Mouse (Mus musculus) Patski (cell line): ENCODE data around the gene Cav2. TPM values are rescaled to one million over a fixed set of nuclear protein-coding genes. Genes with fewer than 3 reads are reported as not detected.

Experiments used
- ATAC-seq: fragments of 100-300 bp; one replicate; pipeline ENCODE4 v1.8.0; 2021
- CTCF ChIA-PET: fragments of 350-600 bp; sonication (Branson Sonifier 250); formaldehyde crosslinking; loops from one replicate; lab custom pipeline; 2022; ENCODE audit warnings: inconsistent platforms; lab: Charles Lee
- POLR2A ChIA-PET: fragments of 350-600 bp; sonication (Branson Sonifier 250); formaldehyde crosslinking; loops from one replicate; lab custom pipeline; 2022; ENCODE audit warnings: antibody characterized with exemption, inconsistent platforms; lab: Charles Lee
- DNase-seq: peaks from one replicate; pipeline ENCODE4 v3.0.0-alpha.2; 2011; ENCODE audit warnings: low read depth, low spot score
- H3K27me3 ChIP-seq: fragments of 371-371 bp; one replicate; pipeline ENCODE4 v1.5.1; 2021
- CTCF ChIP-seq: fragments of 100-300 bp; IDR thresholded peaks from one replicate; pipeline ENCODE4 v1.5.1; 2021
- in situ Hi-C: fragments of 300-500 bp; cut with MboI; formaldehyde crosslinking; loops from 3 replicates; pipeline ENCODE4 v1.11.1; 2018; ENCODE audit warnings: low pct_unique_long_range_greater_than_20kb, mixed read lengths
- polyA plus RNA-seq: library from polyadenylated mRNA; unstranded; gene quantifications from one replicate; pipeline ENCODE4 v1.2.3, GENCODE M21; 2021

The Cav2 gene
- polyA plus RNA-seq, 1 experiment from 2014 or later, result 66.6 TPM

DNA sequence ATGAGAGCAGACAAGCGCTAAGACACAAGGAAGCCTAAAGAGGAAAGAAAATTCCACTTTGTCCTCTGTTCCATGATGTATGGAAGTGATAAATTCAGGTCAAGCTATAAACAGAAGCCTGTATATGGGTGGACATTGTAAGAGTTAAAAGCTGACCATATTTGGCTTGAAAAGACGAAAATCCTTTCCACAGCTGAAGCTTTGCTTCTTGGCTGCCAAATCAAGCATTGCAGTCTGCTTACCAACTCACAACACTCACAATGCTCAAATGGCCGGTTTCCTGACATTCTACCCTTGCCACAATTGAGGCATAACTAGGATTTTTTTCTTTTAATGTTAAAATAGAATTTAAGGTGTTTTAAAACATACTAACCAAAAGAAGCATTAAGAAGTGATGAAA, 14.5 kb upstream of the Cav2 start:
- no peak for ATAC-seq
- TF ChIP-seq CTCF, result no peak
- ChIA-PET CTCF (no interaction called here), POLR2A (no interaction called here)
- in situ Hi-C loops, result no loop called here
- H3K27me3 ChIP-seq, result no peaks in the 10 kb centered on the region
- no peak for DNase-seq

GRCm38 (mm10) chr6:17278366-17278765, 2.6 kb upstream of the Cav2 start:
- ATAC-seq (no peak), DNase-seq (no peak)
- no peak for TF ChIP-seq CTCF
- in situ Hi-C loops, result no loop called here
- CTCF ChIA-PET, result no interaction called here
- POLR2A ChIA-PET, result no interaction called here
- no peaks in the 10 kb centered on the region for H3K27me3 ChIP-seq

DNA sequence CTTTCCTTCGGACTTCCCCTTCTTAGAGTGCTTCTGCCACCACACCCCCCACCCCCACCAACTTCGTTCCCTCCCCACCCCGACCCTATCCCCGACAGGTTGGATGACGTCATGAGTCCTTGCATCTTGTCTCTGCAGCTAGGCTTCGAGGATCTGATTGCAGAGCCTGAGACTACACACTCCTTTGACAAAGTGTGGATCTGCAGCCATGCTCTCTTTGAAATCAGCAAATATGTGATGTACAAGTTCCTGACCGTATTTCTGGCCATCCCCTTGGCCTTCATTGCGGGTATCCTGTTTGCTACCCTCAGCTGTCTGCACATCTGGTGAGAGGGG, 740 bp downstream of the Cav2 start:
- no peak for TF ChIP-seq CTCF
- H3K27me3 ChIP-seq, result no peaks in the 10 kb centered on the region
- in situ Hi-C loops, result no loop called here
- ChIA-PET CTCF (interaction anchor here (1.0 kb wide), 1 partner anchor 22 kb away, joined by 3 read pairs; no protein-coding TSS in a partner anchor), POLR2A (interaction anchor here (0.7 to 1.2 kb wide), 2 partner anchors 9 to 25 kb away, joined by 3 to 10 read pairs; partner anchors contain the start of gene Cav1)
- ATAC-seq (peak; percentile 2), DNase-seq (no peak)

- H3K27me3 ChIP-seq, result no peaks in the 10 kb centered on the region
- ChIA-PET CTCF (interaction anchor here (0.9 to 1.0 kb wide), 2 partner anchors 22 to 85 kb away, joined by 3 read pairs; no protein-coding TSS in a partner anchor), POLR2A (interaction anchor here (1.2 kb wide), 1 partner anchor 25 kb away, joined by 10 read pairs; the partner anchor contains the start of gene Cav1)
- in situ Hi-C loops, result no loop called here
- TF ChIP-seq CTCF, result no peak
- DNase-seq, result no peak
- ATAC-seq, result no peak
These were observed 1.2 kb downstream of the Cav2 start for GRCm38 (mm10) chr6:17282159-17282558.

DNA sequence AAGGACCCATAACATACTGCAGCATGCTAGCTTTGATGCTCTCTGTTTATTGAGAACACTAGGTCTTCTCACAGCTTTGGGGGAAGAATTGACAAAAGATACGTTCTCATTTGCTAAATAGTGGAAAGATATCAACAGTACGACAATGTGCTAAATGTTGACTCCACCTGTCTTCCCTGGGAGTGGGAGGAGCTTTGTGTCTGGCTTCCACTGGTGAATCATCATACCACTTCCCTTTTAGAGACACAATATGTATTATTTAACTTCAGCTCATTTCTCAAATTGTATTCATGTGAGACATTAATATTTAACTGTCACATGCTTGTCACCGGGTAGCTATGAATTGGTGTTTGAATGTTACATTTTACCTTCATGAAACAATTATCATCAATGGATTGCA, 2.8 kb downstream of the Cav2 start:
- no peak for TF ChIP-seq CTCF
- no peak for ATAC-seq
- ChIA-PET CTCF (interaction anchor here (0.9 to 1.4 kb wide), 3 partner anchors 16 to 89 kb away, joined by 3 read pairs; no protein-coding TSS in a partner anchor), POLR2A (no interaction called here)
- no peak for DNase-seq
- in situ Hi-C loops, result no loop called here
- no peaks in the 10 kb centered on the region for H3K27me3 ChIP-seq

GRCm38 (mm10) chr6:17286381-17286780, 5.4 kb downstream of the Cav2 start:
- no peaks in the 10 kb centered on the region for H3K27me3 ChIP-seq
- in situ Hi-C loops, result no loop called here
- CTCF ChIA-PET, result interaction anchor here (0.8 kb wide), 1 partner anchor 73 kb away, joined by 4 read pairs; no protein-coding TSS in a partner anchor
- TF ChIP-seq CTCF, result no peak
- DNase-seq (no peak), ATAC-seq (no peak)
- POLR2A ChIA-PET, result no interaction called here

GRCm38 (mm10) chr6:17295116-17295515, 14.1 kb downstream of the Cav2 start:
- no peak for DNase-seq
- ChIA-PET CTCF (no interaction called here), POLR2A (no interaction called here)
- no peak for ATAC-seq
- no peak for TF ChIP-seq CTCF
- H3K27me3 ChIP-seq, result no peaks in the 10 kb centered on the region
- in situ Hi-C loops, result no loop called here

GRCm38 (mm10) chr6:17305954-17306601, 25.1 kb downstream of the Cav2 start, which contains the start of gene Cav1:
Gene Cav1 (plus strand): TSS chr6:17306335.
- ChIA-PET CTCF (interaction anchor here (1.2 to 2.1 kb wide), 5 partner anchors 10 to 201 kb away, joined by 3 to 8 read pairs (median 3); no protein-coding TSS in a partner anchor), POLR2A (interaction anchor here (0.8 to 2.5 kb wide), 3 partner anchors 24 to 157 kb away, joined by 4 to 10 read pairs (median 7); no protein-coding TSS in a partner anchor)
- DNase-seq (peak; percentile 81), ATAC-seq (peak; percentile 83)
- in situ Hi-C loops, result loop anchor here (5.0 kb wide), 1 partner anchor 99 kb away; no protein-coding TSS in a partner anchor
- no peaks in the 10 kb centered on the region for H3K27me3 ChIP-seq
- TF ChIP-seq CTCF, result peak; percentile 19

DNA sequence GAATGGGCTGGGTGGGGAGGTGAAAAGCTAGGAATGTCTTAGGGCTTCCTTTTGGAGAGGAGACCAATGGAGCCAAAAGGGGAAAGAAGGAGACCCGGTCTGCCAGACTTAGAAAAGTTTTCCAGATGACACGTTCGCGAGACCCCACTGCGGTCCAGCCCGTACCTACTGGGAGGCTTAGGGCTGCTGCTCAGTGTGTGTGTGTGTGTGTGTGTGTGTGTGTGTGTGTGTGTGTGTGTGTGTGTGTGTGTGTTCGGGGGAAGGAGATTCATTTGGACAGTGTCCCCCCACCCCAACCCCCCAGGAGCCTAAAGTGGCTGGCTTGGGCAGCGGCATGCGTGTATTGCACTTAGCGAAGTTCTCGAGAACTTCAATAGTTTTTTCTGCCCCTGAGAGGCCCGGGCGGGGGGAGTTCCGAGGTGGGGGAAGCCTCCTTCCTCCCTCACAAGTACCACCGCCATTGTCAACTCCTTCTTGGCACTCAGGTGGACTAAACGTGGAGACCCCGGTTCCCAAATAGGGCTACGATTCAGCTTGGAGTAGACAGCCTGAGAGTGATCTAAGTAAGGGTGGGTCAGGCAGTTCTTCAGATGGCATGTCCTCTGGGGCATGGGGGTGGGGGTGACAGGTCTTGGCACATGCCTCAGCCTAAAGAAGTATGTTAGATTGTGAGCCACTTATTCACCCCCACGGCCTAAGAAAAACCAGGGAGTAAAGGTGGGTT, 25.8 kb downstream of the Cav2 start:
- in situ Hi-C loops, result loop anchor here (5.0 kb wide), 1 partner anchor 99 kb away; no protein-coding TSS in a partner anchor
- CTCF ChIA-PET, result interaction anchor here (1.3 to 2.2 kb wide), 5 partner anchors 9 to 202 kb away, joined by 3 to 11 read pairs (median 4); no protein-coding TSS in a partner anchor
- ATAC-seq, result no peak
- POLR2A ChIA-PET, result interaction anchor here (0.8 to 2.5 kb wide), 3 partner anchors 25 to 926 kb away, joined by 7 to 11 read pairs (median 10); no protein-coding TSS in a partner anchor
- no peaks in the 10 kb centered on the region for H3K27me3 ChIP-seq
- no peak for DNase-seq
- no peak for TF ChIP-seq CTCF

DNA sequence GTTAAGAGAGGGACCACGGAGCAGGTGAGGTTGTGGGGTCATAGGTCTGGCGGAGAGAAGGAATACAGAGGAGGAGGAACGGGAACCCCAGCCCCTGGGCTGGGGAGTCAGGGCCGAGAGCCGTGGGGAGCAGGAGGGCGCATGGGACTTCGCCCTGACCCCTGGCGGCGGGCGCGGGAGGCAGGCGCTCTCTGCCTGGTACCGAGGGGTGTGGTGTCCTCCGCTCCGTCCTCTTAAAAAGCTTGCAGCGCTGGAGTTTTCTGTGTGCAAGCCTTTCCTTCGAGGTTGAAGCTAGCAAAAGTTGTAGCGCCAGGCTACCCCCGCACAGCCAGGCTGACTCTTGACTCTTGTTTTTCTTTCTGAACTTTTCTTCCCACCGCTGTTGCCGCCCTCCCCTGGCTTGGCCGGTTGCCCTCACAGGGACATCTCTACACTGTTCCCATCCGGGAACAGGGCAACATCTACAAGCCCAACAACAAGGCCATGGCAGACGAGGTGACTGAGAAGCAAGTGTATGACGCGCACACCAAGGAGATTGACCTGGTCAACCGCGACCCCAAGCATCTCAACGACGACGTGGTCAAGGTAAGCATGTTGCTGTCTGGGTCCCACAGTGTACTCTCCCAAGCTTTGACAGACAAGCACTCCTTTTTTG, 26.6 kb downstream of the Cav2 start:
- POLR2A ChIA-PET, result interaction anchor here (0.8 to 2.5 kb wide), 3 partner anchors 26 to 925 kb away, joined by 7 to 11 read pairs (median 10); no protein-coding TSS in a partner anchor
- DNase-seq (no peak), ATAC-seq (peak; percentile 73)
- peak; percentile 97 for TF ChIP-seq CTCF
- in situ Hi-C loops, result loop anchor here (5.0 kb wide), 1 partner anchor 100 kb away; no protein-coding TSS in a partner anchor
- CTCF ChIA-PET, result interaction anchor here (0.8 to 2.2 kb wide), 4 partner anchors 53 to 169 kb away, joined by 3 to 11 read pairs (median 3); no protein-coding TSS in a partner anchor
- no peaks in the 10 kb centered on the region for H3K27me3 ChIP-seq
